Mouse (Mus musculus): Measurements from ENCODE around the gene Lrrc61.

DNA sequence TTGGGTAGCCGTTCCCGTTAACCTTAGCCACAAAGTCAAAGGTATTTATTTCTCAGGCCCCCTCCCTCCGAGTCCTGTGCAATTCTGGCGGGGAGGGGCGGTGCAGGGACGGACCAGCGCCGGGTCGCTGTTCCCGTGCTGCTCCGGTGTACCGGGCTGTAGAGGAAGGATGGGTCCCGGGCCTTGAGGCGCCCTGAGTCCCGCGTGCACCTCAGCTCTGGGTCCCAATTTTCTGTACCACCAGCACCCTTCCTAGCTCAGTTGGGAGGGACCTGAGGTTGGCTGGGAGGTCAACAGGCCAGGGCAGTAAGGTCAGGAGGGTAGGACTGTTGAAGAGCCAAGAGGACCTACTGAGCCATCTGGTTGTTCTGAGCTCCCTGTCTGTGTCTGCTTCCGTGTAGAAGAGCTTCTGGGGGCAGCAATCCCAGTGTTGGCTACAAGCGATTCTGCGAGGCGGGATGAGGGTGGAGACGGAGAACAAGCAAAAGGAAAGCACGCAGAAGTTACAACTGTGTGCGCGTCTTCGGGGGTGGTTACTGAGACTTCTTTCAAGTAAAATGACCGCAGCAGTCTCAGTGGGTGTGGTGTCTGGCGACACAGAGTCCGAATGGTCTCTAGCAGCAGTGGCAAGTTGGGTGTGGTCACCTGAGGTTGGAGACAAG lies 47.6 kb downstream of the Lrrc61 start:
- no peak for TF ChIP-seq CTCF (IDR thresholded peaks at IDR 0.05; ENCODE audit: low read depth, low read length)
- no peak for TF ChIP-seq POLR2A (IDR thresholded peaks at IDR 0.05; ENCODE audit: insufficient read depth, low read length)
- no peak for TF ChIP-seq EP300 (IDR thresholded peaks at IDR 0.05; ENCODE audit: insufficient read depth, low read depth, low read length)

Measured in ES-Bruce4 (cell line).